Mouse (Mus musculus) kidney, adult 8-10 months (tissue): ENCODE data around the gene Agpat2.

Source experiments
- DNase-seq, 2 experiments: peaks; one replicate each; pipeline ENCODE4 v3.0.0; 2022

Gene Agpat2

GRCm38 (mm10) chr2:26603720-26604671 lies at the start of gene Agpat2:
Agpat2 (minus strand) TSS chr2:26604417.
- DNase-seq: peak; percentile 75 to 80

- DNase-seq: peak; percentile 75 to 81
Observed at GRCm38 (mm10) chr2:26646643-26647293, 42.6 kb upstream of the Agpat2 start.

GRCm38 (mm10) chr2:26643942-26644341 lies 39.7 kb upstream of the Agpat2 start:
- DNase-seq: peak; percentile 18 to 47

GRCm38 (mm10) chr2:26641006-26641647 lies 36.9 kb upstream of the Agpat2 start:
- no peak for DNase-seq

GRCm38 (mm10) chr2:26639838-26640830 lies 35.9 kb upstream of the Agpat2 start:
- peak; percentile 92 to 98 for DNase-seq

GRCm38 (mm10) chr2:26639083-26639482 lies 34.9 kb upstream of the Agpat2 start:
- peak; percentile 54 for DNase-seq

- DNase-seq: no peak
Observed at GRCm38 (mm10) chr2:26638572-26638971, 34.4 kb upstream of the Agpat2 start.

- DNase-seq: no peak
Observed at GRCm38 (mm10) chr2:26638039-26638438, 33.8 kb upstream of the Agpat2 start.

GRCm38 (mm10) chr2:26637316-26637932 lies 33.2 kb upstream of the Agpat2 start:
- no peak for DNase-seq

- DNase-seq: no peak
Observed at GRCm38 (mm10) chr2:26636325-26636635, 32.1 kb upstream of the Agpat2 start.

GRCm38 (mm10) chr2:26635489-26636324 lies 31.5 kb upstream of the Agpat2 start:
- no peak for DNase-seq

GRCm38 (mm10) chr2:26634629-26635488 lies 30.6 kb upstream of the Agpat2 start:
- DNase-seq: no peak

- no peak for DNase-seq
Observed at GRCm38 (mm10) chr2:26633953-26634530, 29.8 kb upstream of the Agpat2 start.

- DNase-seq: no peak
Observed at GRCm38 (mm10) chr2:26632541-26633395, 28.6 kb upstream of the Agpat2 start.

- no peak for DNase-seq
Observed at GRCm38 (mm10) chr2:26628792-26629437, 24.7 kb upstream of the Agpat2 start.

- peak; percentile 54 to 57 for DNase-seq
Observed at GRCm38 (mm10) chr2:26627921-26628739, 23.9 kb upstream of the Agpat2 start, which contains the start of gene Fam69b. Fam69b (plus strand) TSS chr2:26628457.

- DNase-seq: no peak
Observed at GRCm38 (mm10) chr2:26626081-26626480, 21.9 kb upstream of the Agpat2 start.
